Mouse (Mus musculus): Measurements from ENCODE around the gene Acsl3. TPM values are rescaled to one million over a fixed set of nuclear protein-coding genes. Genes with fewer than 3 reads are reported as not detected.

Gene Acsl3
- 22.0 to 29.6 TPM (median 23.1 TPM) in 3 replicates for total RNA-seq (2017)

- peak; percentile 89 for ATAC-seq (replicated peaks; ENCODE audit: insufficient number of reproducible peaks, low FRiP score, low TSS enrichment, poor library complexity, severe bottlenecking)
These were observed at the start of gene Acsl3, which contains the start of gene Utp14b for GRCm38 (mm10) chr1:78657671-78658440. Acsl3 (plus strand) TSS chr1:78657825. Utp14b (plus strand) TSS chr1:78658038.

GRCm38 (mm10) chr1:78609134-78609907 is 48.3 kb upstream of the Acsl3 start:
- no peak for ATAC-seq (replicated peaks; ENCODE audit: insufficient number of reproducible peaks, low FRiP score, low TSS enrichment, poor library complexity, severe bottlenecking)

DNA sequence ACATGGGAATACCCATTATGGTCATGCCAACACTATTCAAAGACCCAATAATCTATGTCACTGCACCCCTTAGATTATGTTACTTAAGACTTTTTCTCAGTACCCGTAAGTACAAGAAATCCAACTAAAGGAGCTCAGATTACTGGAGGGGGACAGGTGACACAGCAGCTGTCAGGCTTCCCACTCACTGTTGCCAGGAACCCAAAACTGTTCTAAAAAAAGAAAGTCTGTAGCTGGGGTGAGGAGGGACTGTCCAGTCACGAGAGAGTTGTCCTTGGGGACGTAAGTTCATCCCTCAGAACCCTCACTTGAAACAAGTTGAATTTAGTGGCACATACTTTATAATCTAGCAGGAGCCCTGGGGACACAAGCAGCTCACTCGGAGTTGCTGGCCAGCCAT is 46.6 kb upstream of the Acsl3 start:
- no peak for ATAC-seq (replicated peaks; ENCODE audit: insufficient number of reproducible peaks, low FRiP score, low TSS enrichment, poor library complexity, severe bottlenecking)

DNA sequence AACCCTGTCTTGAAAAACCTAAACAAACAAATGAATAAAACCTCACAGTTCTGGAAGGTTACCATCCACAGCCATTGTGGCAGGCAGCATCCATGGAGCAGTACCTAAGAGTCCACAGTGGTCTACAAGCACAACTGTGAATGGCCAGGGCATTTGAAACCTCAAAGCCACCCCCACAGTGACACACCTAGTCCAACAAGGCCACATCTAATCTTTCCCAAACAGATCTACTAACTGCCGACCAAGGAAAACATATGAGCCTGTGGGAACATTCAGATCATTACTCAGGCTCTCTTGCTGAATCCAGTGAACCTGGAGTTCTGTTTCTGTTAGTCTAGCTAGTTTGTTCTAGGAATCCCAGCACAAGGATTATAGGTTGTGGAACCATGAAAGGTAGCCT is 44.7 kb upstream of the Acsl3 start:
- no peak for ATAC-seq (replicated peaks; ENCODE audit: insufficient number of reproducible peaks, low FRiP score, low TSS enrichment, poor library complexity, severe bottlenecking)

DNA sequence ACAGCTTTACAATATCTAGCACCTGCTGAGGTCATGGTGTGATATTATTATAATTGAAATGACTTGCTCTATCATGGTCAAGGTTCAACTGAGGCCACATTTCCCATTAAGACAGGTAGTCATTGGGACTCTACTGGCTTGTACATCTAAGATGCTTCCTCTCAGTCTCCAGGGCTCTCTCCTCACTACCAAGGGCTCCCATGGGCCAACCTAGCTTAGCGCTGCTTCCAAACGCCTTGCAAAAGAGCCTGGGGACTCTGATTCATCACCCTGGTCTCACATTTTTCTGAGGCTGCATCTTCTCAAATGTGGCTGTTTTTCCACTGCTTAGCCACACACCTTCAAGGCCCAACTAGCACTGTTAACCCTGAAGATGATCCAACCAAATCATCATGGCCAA is 33.3 kb upstream of the Acsl3 start:
- no peak for ATAC-seq (replicated peaks; ENCODE audit: insufficient number of reproducible peaks, low FRiP score, low TSS enrichment, poor library complexity, severe bottlenecking)

DNA sequence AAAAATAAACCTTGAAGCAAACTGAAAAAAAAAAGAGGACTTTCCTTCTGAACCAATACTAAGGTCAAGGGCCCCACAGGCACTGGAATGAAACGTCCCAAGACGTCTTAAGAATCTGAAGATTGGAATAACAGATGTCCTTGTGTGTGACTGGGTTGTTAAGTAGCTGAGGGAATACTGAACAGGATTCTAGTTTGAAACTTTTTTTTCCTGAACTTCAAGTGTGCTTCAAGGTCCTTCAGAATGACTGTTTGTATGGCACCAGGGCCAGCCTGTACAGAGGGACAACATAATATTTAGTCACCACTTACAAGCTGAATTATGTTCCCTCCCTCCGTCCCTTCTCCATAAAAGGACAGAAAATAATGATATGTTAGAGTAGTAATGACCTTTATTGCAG is 23.1 kb upstream of the Acsl3 start:
- no peak for ATAC-seq (replicated peaks; ENCODE audit: insufficient number of reproducible peaks, low FRiP score, low TSS enrichment, poor library complexity, severe bottlenecking)

DNA sequence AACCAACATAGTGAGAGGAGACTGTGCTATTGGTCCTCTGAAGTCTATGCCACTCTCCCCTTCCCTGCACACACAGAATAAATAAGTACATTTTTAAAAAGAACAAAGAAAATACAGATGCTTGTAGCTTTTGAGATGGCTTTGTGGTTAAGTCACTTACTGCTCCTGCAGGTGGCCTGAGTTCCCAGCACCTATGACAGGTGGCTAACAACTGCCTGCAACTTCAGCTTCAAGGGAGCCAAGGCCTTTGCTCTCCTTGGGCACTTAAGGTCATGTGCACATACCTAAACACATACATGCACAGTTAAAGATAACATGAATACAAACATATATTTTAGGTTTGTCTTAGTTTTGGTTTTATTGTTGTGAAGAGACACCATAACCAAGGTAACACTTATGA is 16.8 kb upstream of the Acsl3 start:
- ATAC-seq (replicated peaks; ENCODE audit: insufficient number of reproducible peaks, low FRiP score, low TSS enrichment, poor library complexity, severe bottlenecking) = no peak

DNA sequence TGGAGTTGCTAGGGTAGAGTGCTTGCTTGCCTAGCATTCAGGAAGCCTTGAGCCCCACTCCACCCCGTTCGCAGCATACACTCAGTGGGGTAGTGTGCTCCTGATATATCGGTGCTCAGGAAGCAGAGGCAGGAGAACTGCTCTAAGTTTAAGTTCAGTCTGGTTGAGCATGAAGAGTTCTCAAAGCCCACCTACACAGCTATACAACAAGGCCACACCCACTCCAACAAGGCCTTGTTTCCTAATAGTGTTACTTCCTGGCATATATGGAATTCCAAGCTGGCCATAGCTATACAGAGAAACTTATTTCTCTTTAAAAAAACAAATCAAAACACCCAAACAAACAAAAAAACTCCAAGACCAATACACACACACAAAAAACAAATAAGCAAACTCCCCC is 15.8 kb upstream of the Acsl3 start:
- ATAC-seq (replicated peaks; ENCODE audit: insufficient number of reproducible peaks, low FRiP score, low TSS enrichment, poor library complexity, severe bottlenecking) = no peak

- no peak for ATAC-seq (replicated peaks; ENCODE audit: insufficient number of reproducible peaks, low FRiP score, low TSS enrichment, poor library complexity, severe bottlenecking)
These were observed 15.4 kb upstream of the Acsl3 start for GRCm38 (mm10) chr1:78642197-78642596.

DNA sequence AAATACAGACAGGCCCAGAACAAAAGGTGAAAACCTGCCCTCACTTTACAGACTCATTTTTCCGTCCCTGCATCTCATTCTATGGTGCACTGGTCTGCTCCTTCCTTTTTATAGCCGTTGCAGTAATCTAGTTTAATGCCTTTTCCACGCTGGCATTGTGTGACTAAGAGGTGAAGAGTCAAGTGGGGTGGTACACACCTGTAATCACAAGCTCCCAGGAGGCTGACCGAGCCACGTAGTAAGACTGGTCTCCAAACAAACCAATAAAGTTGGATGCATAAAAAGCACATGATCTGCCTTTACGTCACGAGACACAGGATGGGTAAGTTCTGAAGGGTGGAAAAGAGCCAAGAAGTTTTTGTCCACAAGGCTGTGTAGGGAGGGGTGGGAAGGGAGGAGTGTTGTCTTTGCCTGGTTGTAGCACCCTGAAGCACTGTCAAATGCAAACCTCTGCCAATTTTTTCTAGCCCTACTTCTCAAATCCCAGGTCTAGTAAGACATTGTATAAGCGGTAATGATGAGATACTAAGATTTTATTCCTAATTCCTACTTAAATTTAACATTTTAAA is 10.2 kb upstream of the Acsl3 start:
- ATAC-seq (replicated peaks; ENCODE audit: insufficient number of reproducible peaks, low FRiP score, low TSS enrichment, poor library complexity, severe bottlenecking) = no peak

DNA sequence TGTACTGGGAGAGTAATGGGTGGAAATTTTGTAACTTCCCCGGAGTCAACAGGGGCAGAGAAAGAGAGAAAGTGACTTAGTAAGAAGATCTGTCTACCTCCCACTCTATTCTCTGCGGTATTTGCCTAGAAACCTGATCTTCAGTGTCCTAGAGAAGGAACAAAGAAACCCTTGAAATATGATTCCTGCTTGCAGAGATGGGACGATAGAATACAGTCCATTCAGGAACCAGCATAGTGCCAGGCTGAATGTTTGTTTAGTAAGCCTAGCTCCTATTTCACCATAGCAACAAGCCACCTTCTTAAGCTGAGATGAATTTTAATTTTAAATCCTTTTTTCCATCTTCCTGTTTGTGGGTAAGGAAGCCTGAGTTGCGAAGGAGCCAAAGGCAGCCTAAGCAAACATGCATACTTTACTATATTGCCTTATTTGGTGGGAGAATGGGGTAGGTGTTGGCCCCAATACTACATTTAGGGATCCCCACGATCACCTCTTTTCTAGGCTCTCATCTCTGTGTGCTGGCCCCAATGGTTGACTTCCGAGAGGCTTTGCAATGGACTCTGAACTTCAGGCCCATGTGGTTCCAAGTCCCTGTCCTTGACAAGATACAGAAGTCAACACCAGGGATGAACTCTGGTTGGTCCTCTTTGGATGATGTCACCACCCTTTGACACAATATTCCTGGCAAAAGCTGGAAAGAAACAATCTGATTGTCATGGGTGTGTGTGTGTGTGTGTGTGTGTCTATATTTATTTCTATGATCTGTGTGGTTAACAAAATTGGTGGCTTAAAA is 8.2 kb upstream of the Acsl3 start:
- ATAC-seq (replicated peaks; ENCODE audit: insufficient number of reproducible peaks, low FRiP score, low TSS enrichment, poor library complexity, severe bottlenecking) = no peak

GRCm38 (mm10) chr1:78656472-78656871 is 1.2 kb upstream of the Acsl3 start:
- ATAC-seq (replicated peaks; ENCODE audit: insufficient number of reproducible peaks, low FRiP score, low TSS enrichment, poor library complexity, severe bottlenecking) = no peak

DNA sequence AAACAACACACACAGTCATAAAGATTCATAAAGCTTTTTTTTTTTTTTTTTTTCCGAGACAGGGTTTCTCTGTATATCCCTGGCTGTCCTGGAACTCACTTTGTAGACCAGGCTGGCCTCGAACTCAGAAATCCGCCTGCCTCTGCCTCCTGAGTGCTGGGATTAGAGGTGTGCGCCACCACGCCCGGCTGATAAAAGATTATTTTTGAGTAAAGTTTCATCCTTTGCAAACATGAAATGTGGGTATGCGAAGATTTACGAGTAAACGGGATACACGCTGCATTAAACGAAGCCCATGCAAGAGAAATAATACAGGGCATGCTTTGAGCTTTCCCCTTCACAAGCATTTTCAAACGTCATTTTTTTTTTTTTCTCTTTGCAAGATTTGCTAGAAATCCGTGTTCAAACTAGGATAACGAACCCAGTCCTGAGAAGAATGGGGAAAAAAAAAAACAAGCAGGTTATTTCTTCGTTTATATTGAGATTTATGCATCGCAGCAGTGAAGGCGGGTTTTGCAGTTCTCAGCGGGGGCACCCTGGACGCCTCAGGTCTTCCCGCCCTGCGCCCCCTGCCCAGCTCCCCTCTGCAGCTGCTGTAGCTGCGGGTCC is 500 bp upstream of the Acsl3 start:
- ATAC-seq (replicated peaks; ENCODE audit: insufficient number of reproducible peaks, low FRiP score, low TSS enrichment, poor library complexity, severe bottlenecking) = no peak

GRCm38 (mm10) chr1:78658441-78659269 is 1.0 kb downstream of the Acsl3 start:
- ATAC-seq (replicated peaks; ENCODE audit: insufficient number of reproducible peaks, low FRiP score, low TSS enrichment, poor library complexity, severe bottlenecking) = no peak

DNA sequence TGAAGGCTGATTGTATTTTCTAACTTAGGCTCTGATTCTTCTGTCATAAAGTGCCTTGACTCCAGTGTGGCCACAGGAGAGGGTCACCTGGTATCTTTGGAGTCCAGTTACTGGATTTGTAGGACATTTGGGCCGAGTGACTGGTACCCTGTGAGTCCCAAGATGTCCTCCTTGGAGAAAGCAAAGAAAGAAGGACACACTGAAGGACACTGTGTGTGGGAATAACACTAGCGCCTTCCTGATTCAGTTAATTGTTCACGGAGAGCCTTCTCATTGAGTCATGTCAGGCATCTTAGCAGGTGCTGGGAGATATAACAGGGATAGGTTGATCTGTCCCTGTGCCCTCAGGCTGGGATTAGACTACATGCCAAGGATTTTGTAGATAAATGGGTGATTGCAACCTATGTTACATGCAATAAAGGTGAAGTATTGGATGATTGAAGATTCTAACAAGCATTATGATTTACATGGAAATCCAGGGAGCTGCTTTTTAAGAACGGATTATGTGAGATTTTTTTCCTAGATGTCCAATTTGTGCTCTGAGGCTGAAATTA is 1.7 kb downstream of the Acsl3 start:
- no peak for ATAC-seq (replicated peaks; ENCODE audit: insufficient number of reproducible peaks, low FRiP score, low TSS enrichment, poor library complexity, severe bottlenecking)

DNA sequence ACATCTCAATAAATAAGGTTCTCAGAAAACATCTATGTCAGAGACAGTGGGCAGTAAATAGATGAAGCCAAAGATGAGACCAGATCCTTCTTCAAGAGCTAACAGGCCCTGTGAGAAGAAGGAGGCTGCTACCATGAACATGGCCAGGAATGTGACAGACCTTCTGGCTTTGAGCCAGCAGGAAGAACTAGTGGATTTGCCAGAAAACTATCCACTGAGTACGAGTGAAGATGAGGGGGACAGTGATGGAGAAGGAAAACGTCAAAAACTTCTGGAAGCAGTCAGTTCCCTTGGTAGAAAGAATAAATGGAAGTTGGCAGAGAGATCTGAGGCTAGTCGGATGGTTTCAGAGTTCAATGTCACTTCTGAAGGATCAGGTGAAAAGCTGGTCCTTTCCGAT is 6.7 kb downstream of the Acsl3 start:
- ATAC-seq (replicated peaks; ENCODE audit: insufficient number of reproducible peaks, low FRiP score, low TSS enrichment, poor library complexity, severe bottlenecking) = no peak

GRCm38 (mm10) chr1:78665954-78666499 is 8.4 kb downstream of the Acsl3 start:
- ATAC-seq (replicated peaks; ENCODE audit: insufficient number of reproducible peaks, low FRiP score, low TSS enrichment, poor library complexity, severe bottlenecking) = no peak
